Mouse (Mus musculus): ENCODE data around the gene Lin7a. TPM values are rescaled to one million over a fixed set of nuclear protein-coding genes. Genes with fewer than 3 reads are reported as not detected.

The Lin7a gene
- total and polyA plus RNA-seq, 3 experiments, result not detected

- H3K27ac ChIP-seq (ENCODE audit: insufficient read depth, low read depth), result no peak overlapping the region
- no peak overlapping the region for H3K4me3 ChIP-seq (replicated peaks in 1 of 3; ENCODE audit: low read depth in 2 of 3, low read length in 2 of 3, poor library complexity in 1 of 3)
- H3K9me3 ChIP-seq (replicated peaks; ENCODE audit: low read length), result peaks cover 31% of the 10 kb centered on the region
- no peak overlapping the region for H3K9ac ChIP-seq (ENCODE audit: insufficient read depth, low read depth)
- H3K36me3 ChIP-seq (replicated peaks in 1 of 2; ENCODE audit: control insufficient read depth in 1 of 2, insufficient read depth in 1 of 2, low read length in 1 of 2), result no peaks in the 10 kb centered on the region
- TF ChIP-seq CHD1 (IDR thresholded peaks at IDR 0.05; ENCODE audit: low read depth, low read length) (no peak), NELFE (IDR thresholded peaks at IDR 0.05; ENCODE audit: low read depth, low read length) (no peak), MEF2A (IDR thresholded peaks at IDR 0.05; ENCODE audit: borderline replicate concordance, low read depth, low read length) (no peak)
- H3K27me3 ChIP-seq (replicated peaks), result no peaks in the 10 kb centered on the region
- dilution Hi-C loops (cut with MboI; ENCODE audit: extremely low pct_ligation_motif_present, extremely low pct_unique_long_range_greater_than_20kb, low sequenced_read_pairs) (no loop called here), in situ Hi-C loops (cut with MboI; ENCODE audit: low pct_ligation_motif_present, low pct_unique_long_range_greater_than_20kb, low sequenced_read_pairs) (no loop called here)
- H3K79me2 ChIP-seq (replicated peaks; ENCODE audit: control insufficient read depth, extremely low read depth, insufficient read depth, poor library complexity, severe bottlenecking), result no peaks in the 10 kb centered on the region
- DNase-seq (ENCODE audit: extremely low read depth), result no peak
- no peak overlapping the region for H3K4me2 ChIP-seq (ENCODE audit: insufficient read depth, low read depth, poor library complexity, severe bottlenecking)
- H3K4me1 ChIP-seq (ENCODE audit: control insufficient read depth in 1 of 2, insufficient read depth in 2 of 2), result no peaks in the 10 kb centered on the region
Observed at GRCm38 (mm10) chr10:107238151-107238860, 33.2 kb upstream of the Lin7a start.

GRCm38 (mm10) chr10:107238861-107239435 lies 32.5 kb upstream of the Lin7a start:
- Histone ChIP-seq H3K79me2 (replicated peaks; ENCODE audit: control insufficient read depth, extremely low read depth, insufficient read depth, poor library complexity, severe bottlenecking) (no peaks in the 10 kb centered on the region), H3K4me1 (ENCODE audit: control insufficient read depth in 1 of 2, insufficient read depth in 2 of 2) (no peaks in the 10 kb centered on the region), H3K27ac (ENCODE audit: insufficient read depth, low read depth) (no peak overlapping the region), H3K9me3 (replicated peaks; ENCODE audit: low read length) (peaks cover 31% of the 10 kb centered on the region), H3K27me3 (replicated peaks) (no peaks in the 10 kb centered on the region), H3K4me3 (replicated peaks in 1 of 3; ENCODE audit: low read depth in 2 of 3, low read length in 2 of 3, poor library complexity in 1 of 3) (no peak overlapping the region), H3K36me3 (replicated peaks in 1 of 2; ENCODE audit: control insufficient read depth in 1 of 2, insufficient read depth in 1 of 2, low read length in 1 of 2) (no peaks in the 10 kb centered on the region), H3K9ac (ENCODE audit: insufficient read depth, low read depth) (no peak overlapping the region), H3K4me2 (ENCODE audit: insufficient read depth, low read depth, poor library complexity, severe bottlenecking) (no peak overlapping the region)
- no peak for TF ChIP-seq MEF2A (IDR thresholded peaks at IDR 0.05; ENCODE audit: borderline replicate concordance, low read depth, low read length)
- no peak for TF ChIP-seq UBTF (IDR thresholded peaks at IDR 0.05; ENCODE audit: low read depth, low read length)
- no peak for TF ChIP-seq ELF1 (IDR thresholded peaks at IDR 0.05; ENCODE audit: low read depth, low read length)
- TF ChIP-seq KAT2A (IDR thresholded peaks at IDR 0.05; ENCODE audit: insufficient replicate concordance, low read length), result no peak
- no peak for TF ChIP-seq E2F4 (IDR thresholded peaks at IDR 0.05; ENCODE audit: insufficient replicate concordance, low read depth, low read length)
- no peak for TF ChIP-seq USF1 (IDR thresholded peaks at IDR 0.05; ENCODE audit: low read depth, low read length)
- no peak for TF ChIP-seq GABPA (IDR thresholded peaks at IDR 0.05; ENCODE audit: insufficient replicate concordance, low read depth, low read length)
- no peak for TF ChIP-seq NRF1 (IDR thresholded peaks at IDR 0.05; ENCODE audit: low read depth, low read length)
- no peak for TF ChIP-seq RCOR1 (conservative IDR thresholded peaks at IDR 0.05; ENCODE audit: low read depth, low read length)
- dilution Hi-C loops (cut with MboI; ENCODE audit: extremely low pct_ligation_motif_present, extremely low pct_unique_long_range_greater_than_20kb, low sequenced_read_pairs), result no loop called here
- DNase-seq (ENCODE audit: extremely low read depth), result no peak
- in situ Hi-C loops (cut with MboI; ENCODE audit: low pct_ligation_motif_present, low pct_unique_long_range_greater_than_20kb, low sequenced_read_pairs), result no loop called here
